Mouse (Mus musculus) CH12F3 (cell line): Measurements from ENCODE around the gene Snrpa1.

Source experiments
- in situ Hi-C: fragments of 300-500 bp; cut with MboI; formaldehyde crosslinking; loops from 2 replicates; pipeline ENCODE4 v1.14.3; 2020; ENCODE audit warnings: low sequenced_read_pairs

Snrpa1 gene

GRCm38 (mm10) chr7:66079364-66080230 lies 20.8 kb downstream of the Snrpa1 start, which contains the start of gene Selenos:
Gene Selenos (plus strand): TSS chr7:66079649.
- in situ Hi-C loops: no loop called here

- in situ Hi-C loops: no loop called here
These were observed 21.4 kb downstream of the Snrpa1 start for GRCm38 (mm10) chr7:66080231-66080613.

DNA sequence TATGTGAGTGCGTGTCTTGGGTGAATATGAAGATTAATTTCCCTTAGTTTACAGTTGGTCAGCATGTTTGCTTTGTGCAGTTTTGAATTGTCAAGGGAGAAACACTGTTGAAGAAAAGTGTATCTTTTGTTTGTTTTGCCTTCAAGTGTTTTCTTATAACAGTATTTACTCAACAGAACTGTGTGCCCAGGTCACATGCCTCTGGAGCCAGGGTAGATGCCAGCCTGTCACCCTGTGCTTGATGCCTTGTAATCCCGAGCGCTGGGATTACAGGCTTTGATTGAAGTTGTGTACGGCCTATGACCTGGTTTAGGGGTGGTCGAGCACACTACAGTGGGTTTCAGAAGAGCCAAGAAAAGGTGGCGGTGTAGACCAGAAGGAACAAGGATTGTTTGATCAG lies 25.0 kb downstream of the Snrpa1 start:
- in situ Hi-C loops: no loop called here

- in situ Hi-C loops: no loop called here
These were observed 25.7 kb downstream of the Snrpa1 start for GRCm38 (mm10) chr7:66084546-66084945.

GRCm38 (mm10) chr7:66087652-66088051 lies 28.8 kb downstream of the Snrpa1 start:
- in situ Hi-C loops: no loop called here

DNA sequence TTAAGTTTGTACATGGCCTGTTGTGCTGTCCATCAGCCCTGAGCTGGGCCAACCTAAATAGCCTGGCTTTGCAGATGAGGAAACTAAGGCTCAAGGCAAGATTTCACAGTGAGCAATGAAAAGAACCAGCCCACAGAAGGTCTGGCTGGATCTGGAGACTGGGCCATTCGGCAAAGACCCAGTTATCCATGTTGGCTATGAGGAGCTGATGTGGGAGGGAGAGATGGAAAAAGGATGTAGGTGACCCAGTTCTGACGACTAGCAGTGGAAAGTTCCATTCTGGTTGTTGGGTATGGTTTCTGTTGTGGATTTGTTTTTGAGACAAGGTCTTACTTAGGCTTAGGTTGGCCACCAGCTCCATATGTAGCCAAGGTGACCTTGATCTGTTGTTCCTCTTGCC lies 29.3 kb downstream of the Snrpa1 start:
- in situ Hi-C loops: no loop called here

DNA sequence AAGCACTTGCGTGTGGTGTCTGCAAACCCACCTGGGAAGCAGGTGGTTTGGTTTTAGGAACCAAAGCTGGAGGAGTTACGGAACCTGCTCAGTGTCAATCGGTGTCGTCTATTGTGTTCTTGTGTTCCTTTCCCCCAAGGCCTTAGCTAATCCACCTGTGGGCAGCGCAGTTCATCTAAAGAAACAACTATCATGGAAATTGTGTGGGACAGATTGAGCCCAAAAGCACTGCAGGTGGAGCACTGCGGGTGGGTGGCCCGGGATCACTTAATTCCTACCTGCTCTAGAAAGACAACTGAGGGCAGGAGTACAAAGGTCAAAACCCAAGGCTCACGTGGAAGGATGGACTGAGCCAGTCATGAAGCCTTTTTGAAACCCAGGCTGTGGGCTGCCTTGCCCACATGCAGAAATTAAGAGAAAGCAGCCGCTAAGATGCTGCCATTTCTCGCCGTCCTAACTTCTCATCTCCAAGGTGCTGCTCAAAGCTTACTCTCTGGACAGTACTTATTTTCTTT lies 31.9 kb downstream of the Snrpa1 start:
- in situ Hi-C loops: no loop called here

- in situ Hi-C loops: no loop called here
These were observed 32.8 kb downstream of the Snrpa1 start for GRCm38 (mm10) chr7:66091553-66091952.

DNA sequence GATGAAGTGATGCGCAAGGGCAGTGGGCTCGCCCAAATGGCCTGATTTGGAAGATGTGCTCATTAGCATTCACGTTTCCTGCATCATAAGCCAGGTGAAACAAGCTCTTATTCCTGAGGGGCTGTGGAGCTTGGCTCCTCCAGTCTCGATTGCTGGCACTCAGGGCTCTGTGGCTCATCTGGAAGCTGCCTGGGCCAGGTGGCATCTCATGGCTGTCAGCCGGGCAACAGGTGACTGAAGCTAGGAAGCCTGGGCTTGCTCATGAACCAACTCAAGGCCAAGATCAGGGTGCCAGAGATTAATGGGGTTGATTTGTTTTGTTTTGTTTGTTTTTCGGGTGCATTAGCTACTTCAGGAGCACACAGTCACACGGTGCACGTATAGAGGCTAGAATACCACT lies 33.9 kb downstream of the Snrpa1 start:
- in situ Hi-C loops: no loop called here

GRCm38 (mm10) chr7:66094141-66094540 lies 35.3 kb downstream of the Snrpa1 start:
- in situ Hi-C loops: no loop called here

DNA sequence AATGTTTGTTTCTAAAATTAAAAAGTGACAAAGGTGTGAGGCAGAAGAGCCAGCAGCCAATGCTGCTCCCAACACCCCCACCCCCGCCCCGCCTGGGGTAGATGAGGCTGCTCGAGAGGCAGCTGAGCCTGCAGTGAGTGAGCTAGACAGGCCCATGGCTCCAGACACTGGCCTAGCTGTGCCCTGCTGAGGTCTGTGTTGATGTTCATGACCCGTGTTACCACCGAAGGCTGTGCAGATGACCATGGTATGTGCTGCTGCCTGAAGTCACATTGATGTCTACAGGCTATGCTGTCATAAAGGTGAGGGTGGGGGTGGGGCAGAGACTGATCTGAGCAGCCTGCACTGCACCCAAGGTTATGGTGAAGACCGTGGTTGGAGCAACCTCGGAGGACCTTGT lies 40.0 kb downstream of the Snrpa1 start:
- in situ Hi-C loops: no loop called here

GRCm38 (mm10) chr7:66101866-66102265 lies 43.1 kb downstream of the Snrpa1 start:
- in situ Hi-C loops: loop anchor here (10.0 kb wide), 3 partner anchors 163 to 563 kb away; no protein-coding TSS in a partner anchor

DNA sequence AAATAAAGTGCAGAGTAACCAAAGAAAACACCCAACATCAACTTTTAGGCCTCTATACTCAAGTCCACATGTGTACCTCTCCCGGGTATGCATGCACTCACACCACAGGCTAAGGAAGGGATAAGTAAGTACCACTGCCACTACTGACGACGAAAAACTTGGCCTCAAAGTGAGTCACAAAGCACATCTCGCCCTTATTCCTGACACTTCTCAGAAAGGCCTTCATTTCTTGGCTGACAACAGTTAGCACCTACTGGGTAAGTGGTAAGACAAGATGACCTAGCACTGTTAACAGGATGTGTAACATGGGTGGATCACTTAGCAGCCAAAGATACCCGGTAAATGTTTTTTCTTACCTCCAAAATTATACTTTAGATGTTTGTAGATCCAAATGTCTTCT lies 45.7 kb downstream of the Snrpa1 start:
- in situ Hi-C loops: loop anchor here (10.0 kb wide), 3 partner anchors 160 to 560 kb away; no protein-coding TSS in a partner anchor

DNA sequence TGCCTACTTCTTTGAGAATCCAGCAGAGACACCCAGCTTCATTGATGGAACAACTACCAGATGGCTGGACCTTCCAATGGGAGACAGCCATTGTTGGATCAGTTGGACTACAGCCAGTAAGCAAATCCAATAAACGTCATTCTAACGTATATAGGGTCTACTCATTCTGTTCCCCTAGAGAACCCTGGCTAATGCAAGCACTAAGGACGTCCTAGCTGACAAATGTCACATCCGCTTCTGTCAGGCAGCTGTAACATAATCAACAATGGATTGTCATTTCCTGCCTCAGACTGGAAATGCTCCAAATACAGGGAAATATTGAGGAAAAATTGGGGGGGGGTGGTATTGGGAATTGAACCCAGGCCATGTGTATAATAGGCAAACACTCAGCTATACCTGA lies 47.0 kb downstream of the Snrpa1 start:
- in situ Hi-C loops: loop anchor here (10.0 kb wide), 3 partner anchors 159 to 559 kb away; no protein-coding TSS in a partner anchor

GRCm38 (mm10) chr7:66106581-66107056 lies 47.8 kb downstream of the Snrpa1 start:
- in situ Hi-C loops: loop anchor here (10.0 kb wide), 3 partner anchors 158 to 558 kb away; no protein-coding TSS in a partner anchor

DNA sequence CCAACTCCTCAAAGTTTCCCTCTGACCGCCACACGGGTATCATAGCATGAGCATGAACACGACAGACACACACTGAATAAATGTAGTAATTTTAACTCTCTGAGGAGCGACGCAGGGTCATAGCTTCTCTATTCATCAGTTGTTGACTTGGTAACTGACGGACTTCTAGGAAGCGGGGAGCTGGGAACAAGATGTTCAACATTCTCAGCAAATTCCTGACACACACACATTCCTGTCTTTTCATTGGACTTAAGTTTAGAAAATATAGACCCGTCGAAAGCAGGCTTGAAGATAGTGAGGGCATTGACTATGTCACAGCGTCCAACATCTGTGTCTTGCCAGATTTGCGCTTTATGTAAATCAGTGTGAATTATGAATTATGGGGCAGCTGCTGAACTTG lies 48.4 kb downstream of the Snrpa1 start:
- in situ Hi-C loops: loop anchor here (10.0 kb wide), 3 partner anchors 158 to 558 kb away; no protein-coding TSS in a partner anchor

- in situ Hi-C loops: loop anchor here (10.0 kb wide), 3 partner anchors 157 to 557 kb away; no protein-coding TSS in a partner anchor
These were observed 49.1 kb downstream of the Snrpa1 start for GRCm38 (mm10) chr7:66107930-66108329.

- in situ Hi-C loops: loop anchor here (10.0 kb wide), 3 partner anchors 156 to 556 kb away; no protein-coding TSS in a partner anchor
These were observed 50.4 kb downstream of the Snrpa1 start, which contains the start of gene Chsy1 for GRCm38 (mm10) chr7:66108961-66109854. Gene Chsy1 (plus strand): TSS chr7:66109515.

DNA sequence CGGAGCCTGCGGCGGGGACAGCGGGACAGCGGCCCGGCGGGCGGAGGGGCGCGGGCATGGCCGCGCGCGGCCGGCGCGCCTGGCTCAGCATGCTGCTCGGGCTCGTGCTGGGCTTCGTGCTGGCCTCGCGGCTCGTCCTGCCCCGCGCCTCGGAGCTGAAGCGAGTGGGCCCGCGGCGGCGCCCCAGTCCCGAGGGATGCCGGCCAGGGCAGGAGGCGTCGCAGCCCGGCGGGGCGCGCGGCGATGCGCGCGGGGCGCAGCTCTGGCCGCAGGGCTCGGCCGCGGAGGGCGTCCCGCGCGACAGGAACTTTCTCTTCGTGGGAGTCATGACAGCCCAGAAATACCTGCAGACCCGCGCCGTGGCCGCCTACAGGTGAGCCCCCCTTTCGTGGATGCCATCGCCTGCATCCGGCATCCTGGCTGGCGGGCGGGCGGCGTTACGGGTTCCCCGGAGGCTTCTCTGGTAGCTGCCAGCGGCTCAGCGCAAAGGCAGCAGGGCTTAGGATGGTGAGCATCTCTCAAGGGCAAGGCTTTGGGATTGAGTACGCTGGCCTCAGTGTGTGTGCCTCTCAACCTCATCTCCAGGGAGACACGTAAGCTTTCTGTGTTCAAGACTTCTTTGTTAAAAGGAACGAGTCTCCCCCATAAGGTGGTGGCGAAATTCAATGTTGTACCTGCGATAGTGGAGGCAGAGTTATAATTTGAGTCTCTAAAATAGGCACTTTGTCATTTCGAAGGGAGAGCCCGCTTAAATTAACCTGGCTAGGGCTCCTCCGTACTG lies 51.2 kb downstream of the Snrpa1 start:
- in situ Hi-C loops: loop anchor here (10.0 kb wide), 3 partner anchors 155 to 555 kb away; no protein-coding TSS in a partner anchor

- in situ Hi-C loops: no loop called here
These were observed 51.9 kb downstream of the Snrpa1 start for GRCm38 (mm10) chr7:66110636-66111112.
